Mouse (Mus musculus): ENCODE results near the gene Glo1.

DNA sequence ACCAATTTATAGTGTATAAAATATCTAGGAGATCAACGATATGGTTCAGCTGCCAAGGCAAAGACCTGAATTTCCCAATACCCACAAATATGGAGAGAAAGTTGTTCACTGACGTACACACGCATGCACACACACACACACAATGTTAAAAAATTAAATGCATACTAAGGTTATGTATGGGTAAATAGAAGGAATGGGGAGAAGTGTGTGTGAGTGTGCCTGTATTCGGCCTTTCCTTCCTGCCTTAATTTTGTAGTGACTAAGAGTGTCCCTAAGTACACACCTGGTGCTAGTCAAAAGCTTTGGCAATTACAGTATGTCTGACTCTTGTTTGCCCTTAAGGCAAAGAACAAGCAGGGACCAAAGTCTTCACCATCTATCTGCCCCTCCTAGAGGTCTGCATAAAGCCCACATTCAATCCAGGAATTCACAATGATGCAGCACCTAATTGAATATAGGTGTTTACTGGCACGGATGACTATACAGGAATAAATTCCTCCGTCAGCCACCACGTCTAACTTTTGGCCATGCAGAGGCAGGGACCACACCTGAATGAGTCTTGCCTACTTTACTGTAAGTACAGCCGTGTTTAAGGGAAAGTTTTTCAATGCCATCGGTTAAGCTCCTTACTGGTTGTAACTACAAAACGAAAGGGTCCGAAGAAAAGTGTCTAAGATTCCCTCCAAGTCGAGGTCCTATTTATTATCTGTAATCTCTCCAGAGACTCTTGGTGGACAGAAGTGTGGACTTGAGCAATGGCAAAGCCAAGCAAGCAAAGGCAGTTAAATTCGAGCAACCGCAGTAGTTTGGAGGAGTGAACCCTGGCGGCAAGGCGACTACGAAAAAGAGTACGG is 15.2 kb downstream of the Glo1 start:
- TF ChIP-seq CTCF (IDR thresholded peaks at IDR 0.05; ENCODE audit: control insufficient read depth, insufficient read depth, low read length) (no peak), POLR2A (IDR thresholded peaks at IDR 0.05; ENCODE audit: borderline replicate concordance, control insufficient read depth, low read depth, low read length) (no peak)

Measured in bone marrow, adult 2 months (tissue).